11 mouse cellular contexts compared by ENCODE assay signal in the genomic region with DNA sequence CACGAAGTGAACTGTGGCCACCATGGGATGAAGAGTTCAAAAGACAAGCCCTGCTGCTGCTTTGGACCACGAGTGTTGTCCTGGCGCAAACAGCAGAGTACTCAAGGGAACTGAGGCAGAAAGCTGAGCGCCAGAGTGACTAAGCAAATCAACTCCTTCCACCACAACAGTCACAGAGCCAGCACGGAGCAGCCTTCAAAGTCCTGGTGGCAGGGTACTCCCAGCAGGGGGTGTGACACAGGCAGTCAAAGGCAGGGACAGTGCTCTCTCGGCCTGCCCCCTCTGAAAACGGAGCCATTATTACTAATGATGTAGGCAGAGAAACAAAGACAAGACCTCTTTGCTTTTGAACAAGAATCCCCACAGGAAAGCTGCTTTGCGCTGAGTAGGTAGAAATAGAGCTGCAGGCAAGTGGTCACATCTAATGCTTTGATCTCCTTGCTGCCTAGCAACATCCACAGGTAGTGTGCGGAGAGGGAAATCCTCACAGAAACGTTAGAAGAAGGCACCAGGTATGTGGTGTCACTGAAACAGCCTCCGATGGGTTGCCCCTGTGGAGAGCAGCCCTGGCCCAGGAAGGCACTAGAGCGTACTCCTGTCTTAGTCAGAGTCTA. TPM values are rescaled to one million over a fixed set of nuclear protein-coding genes. Genes with fewer than 3 reads are reported as not detected.
A peak's percentile ranks its signal among the peaks of the same experiment; 100 is the strongest.
DNase-seq lines count a peak whose midpoint lies in the region; ATAC-seq and TF ChIP-seq lines count a peak whose summit lies in the region.
"Had no signal": no experiment of that assay in that cellular context is flagged by ENCODE, and none has a peak within 500 bp of the region (broad histone marks: within the 10 kb centered on the region; RNA-seq: fewer than 3 reads in every experiment).

No protein-coding gene starts in this region.

- H3K9ac ChIP-seq in forebrain, embryonic 11.5 days (ENCODE audit: low read length) = peak overlapping the region; percentile 32; the same call in 1 of the 2 replicates
- no peak overlapping the region for H3K9ac ChIP-seq in forebrain, embryonic 15.5 days (replicated peaks)
- H3K9ac ChIP-seq in ES-Bruce4 (ENCODE audit: low read depth, poor library complexity, severe bottlenecking) = no peak overlapping the region
- H3K9ac ChIP-seq in forebrain, embryonic 14.5 days (ENCODE audit: low read length) = no peak overlapping the region
- no peak overlapping the region for H3K9ac ChIP-seq in liver, postnatal 0 days (replicated peaks)

- no peaks in the 10 kb centered on the region for H3K36me3 ChIP-seq in forebrain, embryonic 11.5 days (ENCODE audit: control insufficient read depth, insufficient read depth, low read length)
- H3K36me3 ChIP-seq in forebrain, embryonic 15.5 days = no peaks in the 10 kb centered on the region
- H3K36me3 ChIP-seq in ES-Bruce4 (ENCODE audit: control insufficient read depth, insufficient read depth, low read length, poor library complexity, severe bottlenecking) = no peaks in the 10 kb centered on the region
- no peaks in the 10 kb centered on the region for H3K36me3 ChIP-seq in forebrain, embryonic 14.5 days (ENCODE audit: control insufficient read depth, insufficient read depth, low read length)
- no peaks in the 10 kb centered on the region for H3K36me3 ChIP-seq in liver, postnatal 0 days (replicated peaks; ENCODE audit: insufficient read depth, low read length)

- H3K4me2 ChIP-seq in forebrain, embryonic 11.5 days (ENCODE audit: low read depth, low read length, severe bottlenecking) = 0 out of 2 replicates have a peak overlapping the region, but pooled peaks have one; percentile 11
- H3K4me2 ChIP-seq in forebrain, embryonic 15.5 days (replicated peaks) = no peak overlapping the region
- H3K4me2 ChIP-seq in forebrain, embryonic 14.5 days (ENCODE audit: low read length) = no peak overlapping the region
- no peak overlapping the region for H3K4me2 ChIP-seq in liver, postnatal 0 days (ENCODE audit: low read depth, low read length)

- no peaks in the 10 kb centered on the region for H3K9me3 ChIP-seq in forebrain, embryonic 11.5 days (ENCODE audit: control insufficient read depth, low read length)
- H3K9me3 ChIP-seq in forebrain, embryonic 15.5 days = no peaks in the 10 kb centered on the region
- no peaks in the 10 kb centered on the region for H3K9me3 ChIP-seq in ES-Bruce4 (replicated peaks; ENCODE audit: control insufficient read depth, insufficient read depth, low read length, poor library complexity, severe bottlenecking)
- H3K9me3 ChIP-seq in forebrain, embryonic 14.5 days (replicated peaks; ENCODE audit: control insufficient read depth, low read length) = no peaks in the 10 kb centered on the region
- H3K9me3 ChIP-seq in liver, postnatal 0 days (ENCODE audit: low read length) = no peaks in the 10 kb centered on the region

- ATAC-seq in forebrain, embryonic 11.5 days (replicated peaks; ENCODE audit: low FRiP score) = no peak
- ATAC-seq in forebrain, embryonic 15.5 days (replicated peaks) = no peak
- ATAC-seq in forebrain, embryonic 14.5 days = peak; percentile 57
- no peak for ATAC-seq in liver, postnatal 0 days
- no peak for ATAC-seq in inflammation-experienced regulatory T-cells, adult 6 months
- ATAC-seq: intestine, embryonic 16.5 days had no signal

- 21% methylated on average over 12 of the region's 12 CpGs for WGBS in forebrain, embryonic 11.5 days
- WGBS in forebrain, embryonic 15.5 days = 25% methylated on average over 12 of the region's 12 CpGs
- WGBS in forebrain, embryonic 14.5 days = 21% methylated on average over 12 of the region's 12 CpGs
- WGBS in liver, postnatal 0 days (ENCODE audit: insufficient replicate concordance) = 40% methylated on average over 12 of the region's 12 CpGs

- DNase-seq in forebrain, embryonic 11.5 days (ENCODE audit: low spot score) = peak; percentile 63
- peak; percentile 40 for DNase-seq in forebrain, embryonic 14.5 days (ENCODE audit: low spot score)
- peak; percentile 17 for DNase-seq in liver, postnatal 0 days
- no peak for DNase-seq in kidney, adult 11 months
- no peak for DNase-seq in gastrocnemius, adult 18-20 months (ENCODE audit: low spot score)
- DNase-seq: heart, adult 11 months; lung, postnatal 14 days had no signal

- TF ChIP-seq CTCF in ES-Bruce4 (IDR thresholded peaks at IDR 0.05; ENCODE audit: low read depth, low read length) = no peak
- TF ChIP-seq CTCF in liver, postnatal 0 days (IDR thresholded peaks at IDR 0.05; ENCODE audit: low read depth) = no peak

- H3K4me3 ChIP-seq in forebrain, embryonic 11.5 days (ENCODE audit: low read depth, low read length) = no peak overlapping the region
- no peak overlapping the region for H3K4me3 ChIP-seq in forebrain, embryonic 15.5 days
- no peak overlapping the region for H3K4me3 ChIP-seq in ES-Bruce4 (ENCODE audit: low read depth, low read length)
- H3K4me3 ChIP-seq in forebrain, embryonic 14.5 days (ENCODE audit: low read depth, low read length) = no peak overlapping the region
- no peak overlapping the region for H3K4me3 ChIP-seq in liver, postnatal 0 days (ENCODE audit: low read depth, low read length)

- no peaks in the 10 kb centered on the region for H3K27me3 ChIP-seq in forebrain, embryonic 11.5 days (ENCODE audit: control insufficient read depth, insufficient read depth, low read length)
- H3K27me3 ChIP-seq in forebrain, embryonic 15.5 days = no peaks in the 10 kb centered on the region
- H3K27me3 ChIP-seq in ES-Bruce4 (ENCODE audit: control insufficient read depth, insufficient read depth, low read length, poor library complexity, severe bottlenecking) = no peaks in the 10 kb centered on the region
- no peaks in the 10 kb centered on the region for H3K27me3 ChIP-seq in forebrain, embryonic 14.5 days (replicated peaks; ENCODE audit: control insufficient read depth, insufficient read depth, low read length)
- no peaks in the 10 kb centered on the region for H3K27me3 ChIP-seq in liver, postnatal 0 days (ENCODE audit: insufficient read depth, low read length)

- no peak overlapping the region for H3K27ac ChIP-seq in forebrain, embryonic 11.5 days (ENCODE audit: low read depth, low read length)
- no peak overlapping the region for H3K27ac ChIP-seq in forebrain, embryonic 15.5 days (replicated peaks)
- H3K27ac ChIP-seq in ES-Bruce4 (ENCODE audit: insufficient read depth, low read length) = no peak overlapping the region
- no peak overlapping the region for H3K27ac ChIP-seq in forebrain, embryonic 14.5 days (ENCODE audit: low read depth, low read length)
- no peak overlapping the region for H3K27ac ChIP-seq in liver, postnatal 0 days (ENCODE audit: low read depth)

- 0 out of 2 replicates have a peak, but pooled peaks have one; percentile 28 for TF ChIP-seq EP300 in ES-Bruce4 (IDR thresholded peaks at IDR 0.05; ENCODE audit: insufficient read depth, low read depth, low read length)
- no peak for TF ChIP-seq EP300 in liver, postnatal 0 days (IDR thresholded peaks at IDR 0.05; ENCODE audit: low read depth)

- H3K4me1 ChIP-seq in forebrain, embryonic 11.5 days (replicated peaks; ENCODE audit: control insufficient read depth, insufficient read depth, low read length) = peaks cover 3% of the 10 kb centered on the region; the same call in 1 of the 2 replicates
- H3K4me1 ChIP-seq in forebrain, embryonic 15.5 days = no peaks in the 10 kb centered on the region
- no peaks in the 10 kb centered on the region for H3K4me1 ChIP-seq in ES-Bruce4 (ENCODE audit: control insufficient read depth, insufficient read depth, low read length)
- no peaks in the 10 kb centered on the region for H3K4me1 ChIP-seq in forebrain, embryonic 14.5 days (ENCODE audit: control insufficient read depth, insufficient read depth, low read length)
- H3K4me1 ChIP-seq in liver, postnatal 0 days (ENCODE audit: insufficient read depth) = no peaks in the 10 kb centered on the region

- no peak for TF ChIP-seq POLR2A in ES-Bruce4 (IDR thresholded peaks at IDR 0.05; ENCODE audit: insufficient read depth, low read length)

RNA-seq across cellular contexts. Expression of a gene that starts 56.6 kb away (rescaled TPM):
- polyA plus RNA-seq in forebrain, embryonic 11.5 days (2014; fragmentation: Nextera tagmentation; extraction: Ambion mirVana) = 4.0 and 4.1 TPM in 2 replicates
- polyA plus RNA-seq in forebrain, embryonic 15.5 days (2015; fragmentation: Nextera tagmentation; extraction: Ambion mirVana) = 7.1 and 7.7 TPM in 2 replicates
- polyA plus RNA-seq in ES-Bruce4 (2011; ENCODE audit: insufficient read depth, insufficient read length, low read depth, missing spikeins) = 19.2 and 20.0 TPM in 2 replicates
- polyA plus RNA-seq in forebrain, embryonic 14.5 days (2014; fragmentation: Nextera tagmentation; extraction: Ambion mirVana) = 5.9 and 6.3 TPM in 2 replicates
- polyA plus RNA-seq in liver, postnatal 0 days (2015; fragmentation: Nextera tagmentation; extraction: Ambion mirVana) = 8.6 and 12.1 TPM in 2 replicates
- polyA plus RNA-seq in inflammation-experienced regulatory T-cells, adult 6 months (2017; shearing (Covaris generic)) = 1 to 10 TPM in 2 of 3 experiments, under 1 TPM in 1; 0.70 to 2.2 (median 2.0) TPM
- total RNA-seq in gastrocnemius, adult 18-20 months (2021) = 10 to 100 TPM; 42.6 to 43.9 TPM

Comparison
In these comparisons a context has a peak if more than half of its experiments do, and no peak if none do; other contexts are left out.
1. DNase-seq: peak in forebrain, embryonic 11.5 days (single experiment), forebrain, embryonic 14.5 days (single experiment) and liver, postnatal 0 days (single experiment); none in kidney, adult 11 months (single experiment) and gastrocnemius, adult 18-20 months (single experiment).